Mouse (Mus musculus): Measurements from ENCODE around the gene Mtmr14. TPM values are rescaled to one million over a fixed set of nuclear protein-coding genes. Genes with fewer than 3 reads are reported as not detected.

Gene Mtmr14
- polyA plus RNA-seq, 1 experiment from 2014 or later: 25.9 TPM

DNA sequence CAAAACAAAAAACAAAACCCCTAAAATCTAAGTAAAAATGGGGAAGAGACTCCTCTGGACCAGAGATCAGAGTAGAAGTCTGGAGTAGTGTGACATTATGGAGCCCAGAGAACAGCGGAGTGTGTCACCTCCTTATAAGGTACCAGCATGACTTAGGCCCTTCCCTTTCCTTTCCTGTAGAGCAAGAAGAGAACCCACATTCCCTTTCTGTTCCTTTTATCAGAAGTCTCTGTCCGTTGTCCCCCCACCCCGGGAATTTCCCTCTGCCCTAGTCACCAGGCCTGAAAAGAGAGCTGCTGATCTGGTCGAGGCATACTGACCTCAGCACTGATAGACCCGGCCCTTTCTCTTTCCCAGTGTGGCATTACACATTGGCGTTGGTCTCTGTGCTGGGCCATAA is 799 bp downstream of the Mtmr14 start:
- Histone ChIP-seq H3K9ac (ENCODE audit: low read length) (peak overlapping the region; percentile 93), H3K27me3 (ENCODE audit: control insufficient read depth, insufficient read depth, low read length) (no peaks in the 10 kb centered on the region), H3K9me3 (replicated peaks; ENCODE audit: control insufficient read depth, low read length) (no peaks in the 10 kb centered on the region), H3K27ac (ENCODE audit: low read length) (no peak overlapping the region), H3K4me3 (replicated peaks; ENCODE audit: low read length) (peak overlapping the region; percentile 98), H3K36me3 (ENCODE audit: control insufficient read depth, insufficient read depth, low read length) (no peaks in the 10 kb centered on the region), H3K4me2 (ENCODE audit: low read depth, low read length) (peak overlapping the region; percentile 93), H3K4me1 (ENCODE audit: control insufficient read depth, insufficient read depth, low read length) (peaks cover 10% of the 10 kb centered on the region)
- no peak for ATAC-seq (ENCODE audit: insufficient read depth, low FRiP score)
- WGBS: 24% methylated on average over 6 of the region's 6 CpGs

DNA sequence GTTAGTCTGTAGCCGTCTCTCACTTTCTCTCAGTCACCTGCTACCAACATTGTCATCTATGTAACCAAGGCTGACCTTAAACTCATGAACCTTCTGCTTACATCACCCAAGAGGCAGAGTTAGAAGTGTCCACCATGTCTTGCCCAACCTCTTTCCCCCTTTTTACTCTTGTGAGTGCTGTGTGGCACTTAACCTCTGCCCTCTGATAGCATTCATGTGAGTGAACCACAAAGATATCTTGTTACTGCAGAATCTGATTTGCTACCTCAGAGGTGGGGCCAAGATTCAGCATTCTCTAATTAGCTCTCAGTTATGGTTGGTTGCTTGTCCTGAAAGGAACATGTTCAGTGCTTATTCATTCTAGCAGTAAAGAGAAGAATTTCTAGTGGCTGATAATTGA is 5.1 kb downstream of the Mtmr14 start:
- no peaks in the 10 kb centered on the region for H3K27me3 ChIP-seq (ENCODE audit: control insufficient read depth, insufficient read depth, low read length)
- ATAC-seq (ENCODE audit: insufficient read depth, low FRiP score): no peak
- no peak overlapping the region for H3K4me2 ChIP-seq (ENCODE audit: low read depth, low read length)
- H3K36me3 ChIP-seq (ENCODE audit: control insufficient read depth, insufficient read depth, low read length): 0 out of 2 replicates have a peak, but pooled peaks cover 4% of the 10 kb centered on the region
- no peak overlapping the region for H3K9ac ChIP-seq (ENCODE audit: low read length)
- no peak overlapping the region for H3K4me3 ChIP-seq (replicated peaks; ENCODE audit: low read length)
- 80% methylated on average over 1 of the region's 1 CpGs for WGBS
- H3K27ac ChIP-seq (ENCODE audit: low read length): no peak overlapping the region
- H3K4me1 ChIP-seq (ENCODE audit: control insufficient read depth, insufficient read depth, low read length): peaks cover 10% of the 10 kb centered on the region
- H3K9me3 ChIP-seq (replicated peaks; ENCODE audit: control insufficient read depth, low read length): no peaks in the 10 kb centered on the region

DNA sequence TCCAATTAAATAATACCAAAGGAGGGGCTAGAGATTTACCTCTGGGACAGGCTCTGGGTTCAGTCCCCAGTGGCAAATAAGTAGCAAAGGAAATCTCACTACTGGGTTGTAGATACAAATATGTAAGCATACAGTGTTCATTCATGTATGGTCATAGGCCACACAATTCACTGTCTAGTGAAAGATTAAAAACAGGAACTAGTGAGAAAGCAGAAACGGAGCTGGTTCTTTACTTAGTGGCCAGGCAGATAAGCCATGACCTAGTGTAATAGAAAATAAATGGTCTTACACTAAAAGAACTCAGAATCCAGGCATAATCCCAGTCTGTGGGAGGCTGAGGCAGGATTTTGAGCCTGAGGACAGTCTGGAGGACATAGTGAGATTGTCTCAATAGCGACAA is 7.9 kb downstream of the Mtmr14 start:
- ATAC-seq (ENCODE audit: insufficient read depth, low FRiP score): no peak
- Histone ChIP-seq H3K9me3 (replicated peaks; ENCODE audit: control insufficient read depth, low read length) (no peaks in the 10 kb centered on the region), H3K4me3 (replicated peaks; ENCODE audit: low read length) (no peak overlapping the region), H3K36me3 (ENCODE audit: control insufficient read depth, insufficient read depth, low read length) (0 out of 2 replicates have a peak, but pooled peaks cover 11% of the 10 kb centered on the region), H3K4me1 (ENCODE audit: control insufficient read depth, insufficient read depth, low read length) (no peaks in the 10 kb centered on the region), H3K4me2 (ENCODE audit: low read depth, low read length) (no peak overlapping the region), H3K27ac (ENCODE audit: low read length) (no peak overlapping the region), H3K9ac (ENCODE audit: low read length) (no peak overlapping the region), H3K27me3 (ENCODE audit: control insufficient read depth, insufficient read depth, low read length) (no peaks in the 10 kb centered on the region)
- WGBS: 82% methylated on average over 2 of the region's 2 CpGs

DNA sequence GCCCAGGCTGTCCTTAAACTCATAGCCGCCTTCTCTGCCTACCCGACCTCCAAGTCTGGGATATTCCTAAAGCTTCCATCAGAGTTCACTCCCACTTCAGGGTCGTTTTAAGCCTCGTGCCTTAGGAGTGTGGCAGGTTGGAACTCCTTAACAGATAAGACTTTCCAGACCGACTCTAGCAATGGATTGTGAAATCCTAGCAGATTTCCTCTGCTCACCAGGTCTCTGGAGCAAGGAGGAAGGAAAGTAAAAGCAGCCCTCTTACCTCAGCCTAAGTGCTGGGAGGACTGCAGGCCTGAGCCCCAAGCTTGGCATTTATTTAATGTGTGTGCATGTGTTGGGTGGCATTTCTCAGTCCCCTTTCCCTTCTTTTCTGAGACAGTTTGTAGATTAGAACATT is 13.1 kb downstream of the Mtmr14 start:
- Histone ChIP-seq H3K36me3 (ENCODE audit: control insufficient read depth, insufficient read depth, low read length) (peaks cover 21% of the 10 kb centered on the region), H3K9ac (ENCODE audit: low read length) (no peak overlapping the region), H3K4me2 (ENCODE audit: low read depth, low read length) (no peak overlapping the region), H3K4me1 (ENCODE audit: control insufficient read depth, insufficient read depth, low read length) (no peaks in the 10 kb centered on the region), H3K27me3 (ENCODE audit: control insufficient read depth, insufficient read depth, low read length) (no peaks in the 10 kb centered on the region), H3K9me3 (replicated peaks; ENCODE audit: control insufficient read depth, low read length) (no peaks in the 10 kb centered on the region), H3K4me3 (replicated peaks; ENCODE audit: low read length) (no peak overlapping the region), H3K27ac (ENCODE audit: low read length) (no peak overlapping the region)
- WGBS: 88% methylated on average over 5 of the region's 5 CpGs
- ATAC-seq (ENCODE audit: insufficient read depth, low FRiP score): no peak

DNA sequence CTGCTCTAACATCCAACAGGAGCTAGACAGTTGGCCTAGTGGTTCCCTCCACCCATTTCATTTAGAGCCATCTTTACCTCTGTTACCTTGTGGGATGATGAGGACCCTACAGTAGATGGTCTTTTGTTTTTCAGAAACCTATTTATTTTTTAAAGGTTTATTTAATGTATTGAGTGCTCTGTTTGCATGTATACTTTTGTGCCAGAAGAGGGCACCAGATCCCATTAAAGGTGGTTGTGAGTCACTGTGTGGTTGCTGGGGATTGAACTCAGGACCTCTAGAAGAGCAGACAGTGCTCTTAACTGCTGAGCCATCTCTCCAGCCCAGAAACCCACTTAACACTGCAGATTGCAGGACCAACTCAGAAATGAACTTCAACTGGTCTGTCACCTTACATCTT is 14.3 kb downstream of the Mtmr14 start:
- no peak overlapping the region for H3K9ac ChIP-seq (ENCODE audit: low read length)
- peaks cover 19% of the 10 kb centered on the region for H3K36me3 ChIP-seq (ENCODE audit: control insufficient read depth, insufficient read depth, low read length)
- H3K4me3 ChIP-seq (replicated peaks; ENCODE audit: low read length): no peak overlapping the region
- H3K4me1 ChIP-seq (ENCODE audit: control insufficient read depth, insufficient read depth, low read length): no peaks in the 10 kb centered on the region
- H3K27me3 ChIP-seq (ENCODE audit: control insufficient read depth, insufficient read depth, low read length): no peaks in the 10 kb centered on the region
- H3K4me2 ChIP-seq (ENCODE audit: low read depth, low read length): no peak overlapping the region
- no peak for ATAC-seq (ENCODE audit: insufficient read depth, low FRiP score)
- H3K9me3 ChIP-seq (replicated peaks; ENCODE audit: control insufficient read depth, low read length): no peaks in the 10 kb centered on the region
- no peak overlapping the region for H3K27ac ChIP-seq (ENCODE audit: low read length)

DNA sequence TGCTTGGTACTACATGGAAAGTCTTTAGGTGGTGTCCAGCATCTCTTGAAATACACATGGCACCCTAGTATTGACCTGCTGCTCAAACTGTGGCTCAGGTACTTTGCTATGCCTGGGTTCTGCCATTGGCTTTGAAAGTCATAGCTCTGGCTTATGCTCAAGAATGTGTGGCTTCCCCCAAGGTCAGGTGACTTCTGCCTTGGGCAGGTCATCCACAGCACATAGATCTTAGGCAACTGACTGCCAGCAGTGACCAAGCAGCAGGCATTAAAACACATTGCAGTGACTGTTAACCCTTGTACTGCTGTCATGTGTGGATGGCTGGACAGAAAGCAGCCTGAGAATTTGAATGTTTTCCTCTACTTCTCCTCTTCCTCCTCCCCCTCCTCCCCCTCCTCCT is 17.3 kb downstream of the Mtmr14 start:
- H3K9me3 ChIP-seq (replicated peaks; ENCODE audit: control insufficient read depth, low read length): no peaks in the 10 kb centered on the region

DNA sequence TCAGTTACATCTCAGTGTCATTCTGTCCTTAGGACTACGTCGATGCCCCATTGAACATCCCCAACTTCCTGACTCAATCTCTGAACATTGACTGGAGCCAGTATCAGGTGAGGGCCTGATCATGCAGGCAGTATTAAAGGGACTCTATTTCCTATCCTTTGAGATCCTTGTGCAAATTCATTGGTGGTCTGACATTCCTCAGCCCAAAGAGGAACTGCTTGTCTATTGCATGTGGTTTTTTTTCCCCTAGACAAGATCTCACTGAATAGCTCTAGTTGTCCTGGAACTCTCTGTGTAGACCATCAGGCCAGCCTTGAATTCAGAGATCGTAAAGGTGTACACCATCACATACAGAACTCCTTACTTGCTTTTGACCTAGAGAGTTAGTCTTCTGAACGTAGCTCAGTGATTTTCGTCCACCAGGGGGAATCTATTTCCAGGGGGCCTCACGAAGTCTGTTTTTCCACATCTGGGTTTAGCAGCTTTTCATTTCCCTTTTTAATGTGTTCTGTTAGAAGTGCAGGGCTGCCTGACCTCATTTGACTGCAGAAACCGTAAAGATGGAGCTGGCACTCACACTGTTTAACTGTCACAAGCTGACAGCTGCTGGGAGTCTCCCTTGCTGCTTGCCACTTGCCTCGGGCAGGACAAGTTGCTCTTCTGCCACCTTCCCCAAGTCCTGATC is 23.7 kb downstream of the Mtmr14 start:
- H3K4me2 ChIP-seq (ENCODE audit: low read depth, low read length): no peak overlapping the region
- H3K27ac ChIP-seq (ENCODE audit: low read length): no peak overlapping the region
- H3K4me3 ChIP-seq (replicated peaks; ENCODE audit: low read length): no peak overlapping the region
- no peaks in the 10 kb centered on the region for H3K27me3 ChIP-seq (ENCODE audit: control insufficient read depth, insufficient read depth, low read length)
- peaks cover 17% of the 10 kb centered on the region; the same call in 1 of the 2 replicates for H3K36me3 ChIP-seq (ENCODE audit: control insufficient read depth, insufficient read depth, low read length)
- H3K9ac ChIP-seq (ENCODE audit: low read length): no peak overlapping the region
- H3K9me3 ChIP-seq (replicated peaks; ENCODE audit: control insufficient read depth, low read length): no peaks in the 10 kb centered on the region
- no peak for ATAC-seq (ENCODE audit: insufficient read depth, low FRiP score)
- H3K4me1 ChIP-seq (ENCODE audit: control insufficient read depth, insufficient read depth, low read length): no peaks in the 10 kb centered on the region
- WGBS: 88% methylated on average over 8 of the region's 8 CpGs

More for the DNA sequence above, 17.3 kb downstream of the Mtmr14 start:
- no peak for ATAC-seq (ENCODE audit: insufficient read depth, low FRiP score)
- no peaks in the 10 kb centered on the region for H3K4me1 ChIP-seq (ENCODE audit: control insufficient read depth, insufficient read depth, low read length)
- H3K4me2 ChIP-seq (ENCODE audit: low read depth, low read length): no peak overlapping the region
- no peak overlapping the region for H3K4me3 ChIP-seq (replicated peaks; ENCODE audit: low read length)
- peaks cover 21% of the 10 kb centered on the region for H3K36me3 ChIP-seq (ENCODE audit: control insufficient read depth, insufficient read depth, low read length)
- H3K27me3 ChIP-seq (ENCODE audit: control insufficient read depth, insufficient read depth, low read length): no peaks in the 10 kb centered on the region
- H3K9ac ChIP-seq (ENCODE audit: low read length): no peak overlapping the region
- H3K27ac ChIP-seq (ENCODE audit: low read length): no peak overlapping the region

DNA sequence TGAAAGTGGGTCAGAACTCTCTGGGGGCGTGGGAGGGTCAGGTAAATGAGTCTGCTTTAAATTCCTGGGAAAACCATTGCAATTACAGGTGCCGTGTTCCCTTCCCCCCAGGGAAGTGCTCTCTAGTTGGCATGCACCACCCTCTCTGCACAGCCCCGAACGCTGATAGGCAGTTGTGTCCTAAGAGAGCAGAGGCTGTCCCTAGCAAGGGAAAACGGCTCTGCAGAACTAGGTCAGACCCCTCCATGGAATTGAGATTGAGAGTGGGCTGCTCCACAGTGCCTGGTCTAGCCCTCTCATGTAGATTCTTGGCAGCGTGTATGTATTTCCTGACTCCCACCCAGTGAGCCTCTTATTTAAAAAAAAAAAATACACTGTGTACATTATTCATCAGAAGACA is 25.9 kb downstream of the Mtmr14 start:
- ATAC-seq (ENCODE audit: insufficient read depth, low FRiP score): no peak
- H3K27ac ChIP-seq (ENCODE audit: low read length): no peak overlapping the region
- H3K4me1 ChIP-seq (ENCODE audit: control insufficient read depth, insufficient read depth, low read length): no peaks in the 10 kb centered on the region
- WGBS: 89% methylated on average over 6 of the region's 6 CpGs
- H3K4me3 ChIP-seq (replicated peaks; ENCODE audit: low read length): no peak overlapping the region
- H3K36me3 ChIP-seq (ENCODE audit: control insufficient read depth, insufficient read depth, low read length): peaks cover 28% of the 10 kb centered on the region; the same call in 1 of the 2 replicates
- H3K9me3 ChIP-seq (replicated peaks; ENCODE audit: control insufficient read depth, low read length): no peaks in the 10 kb centered on the region
- no peak overlapping the region for H3K4me2 ChIP-seq (ENCODE audit: low read depth, low read length)
- no peaks in the 10 kb centered on the region for H3K27me3 ChIP-seq (ENCODE audit: control insufficient read depth, insufficient read depth, low read length)
- H3K9ac ChIP-seq (ENCODE audit: low read length): no peak overlapping the region

DNA sequence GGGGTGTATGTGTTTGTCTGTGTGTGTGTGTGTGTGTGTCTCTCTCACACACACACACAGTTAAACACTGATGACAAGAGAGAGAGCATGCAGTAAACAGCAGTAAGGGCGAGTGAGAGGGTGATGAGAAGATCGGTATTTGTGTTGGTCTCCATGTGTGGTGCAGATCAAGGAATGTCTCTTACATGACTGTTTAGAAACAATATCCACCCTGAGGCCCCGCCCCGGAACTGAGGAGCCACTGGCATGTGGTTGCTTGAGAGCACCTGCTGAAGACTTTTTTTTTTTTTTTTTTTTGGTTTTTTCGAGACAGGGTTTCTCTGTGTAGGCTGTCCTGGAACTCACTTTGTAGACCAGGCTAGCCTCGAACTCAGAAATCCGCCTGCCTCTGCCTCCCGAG is 26.8 kb downstream of the Mtmr14 start:
- Histone ChIP-seq H3K4me1 (ENCODE audit: control insufficient read depth, insufficient read depth, low read length) (no peaks in the 10 kb centered on the region), H3K9ac (ENCODE audit: low read length) (no peak overlapping the region), H3K4me3 (replicated peaks; ENCODE audit: low read length) (no peak overlapping the region), H3K27me3 (ENCODE audit: control insufficient read depth, insufficient read depth, low read length) (no peaks in the 10 kb centered on the region), H3K4me2 (ENCODE audit: low read depth, low read length) (no peak overlapping the region), H3K36me3 (ENCODE audit: control insufficient read depth, insufficient read depth, low read length) (peaks cover 25% of the 10 kb centered on the region; the same call in 1 of the 2 replicates), H3K27ac (ENCODE audit: low read length) (no peak overlapping the region), H3K9me3 (replicated peaks; ENCODE audit: control insufficient read depth, low read length) (no peaks in the 10 kb centered on the region)
- ATAC-seq (ENCODE audit: insufficient read depth, low FRiP score): no peak
- 93% methylated on average over 8 of the region's 8 CpGs for WGBS

Measured in stomach, embryonic 16.5 days (tissue).